Mouse (Mus musculus) megakaryocyte, embryonic 14.5 days (primary cell): ENCODE results near the gene Ly6c2.

Experiments
- FLI1 ChIP-seq: IDR thresholded peaks from 2 replicates; pipeline ENCODE4 v1.6.1; 2012; ENCODE audit warnings: low read length, inconsistent platforms, mixed read lengths
- GATA1 ChIP-seq: IDR thresholded peaks from 3 replicates; pipeline ENCODE4 v1.6.1; 2012; ENCODE audit warnings: mixed read lengths, low read length, inconsistent platforms, borderline replicate concordance

GRCm38 (mm10) chr15:75116525-75116924 is 4.8 kb upstream of the Ly6c2 start:
- TF ChIP-seq FLI1 (no peak), GATA1 (no peak)
